Mouse (Mus musculus): ENCODE measurements around the gene Rab11fip5. TPM values are rescaled to one million over a fixed set of nuclear protein-coding genes. Genes with fewer than 3 reads are reported as not detected.

The Rab11fip5 gene
- polyA plus RNA-seq, 1 experiment from 2014 or later: 4.3 TPM

GRCm38 (mm10) chr6:85373066-85373860, 1.2 kb downstream of the Rab11fip5 start:
- no peak for DNase-seq (ENCODE audit: low spot score)

DNA sequence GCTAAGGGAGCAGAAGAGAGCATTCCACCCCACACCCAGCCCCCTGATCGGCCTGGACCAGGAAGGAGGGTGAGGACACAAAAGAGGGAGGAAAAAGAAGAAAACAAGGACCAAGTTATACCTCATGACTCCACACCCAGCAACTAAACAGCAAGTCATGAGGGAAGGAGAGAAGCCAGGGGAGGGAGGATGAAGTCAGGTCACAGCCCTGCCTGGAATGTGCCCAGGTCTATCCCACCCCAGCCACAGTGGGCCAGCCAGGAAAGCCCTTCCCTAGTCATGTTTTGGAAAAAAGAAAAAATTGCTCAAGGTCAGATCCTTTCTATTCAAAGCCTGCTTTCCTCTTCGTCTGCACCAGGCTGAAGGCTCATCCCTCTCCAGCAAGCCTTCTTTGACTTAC, 1.9 kb downstream of the Rab11fip5 start:
- DNase-seq (ENCODE audit: low spot score): no peak

- DNase-seq (ENCODE audit: low spot score): no peak
These were observed 2.5 kb downstream of the Rab11fip5 start for GRCm38 (mm10) chr6:85371859-85372405.

DNA sequence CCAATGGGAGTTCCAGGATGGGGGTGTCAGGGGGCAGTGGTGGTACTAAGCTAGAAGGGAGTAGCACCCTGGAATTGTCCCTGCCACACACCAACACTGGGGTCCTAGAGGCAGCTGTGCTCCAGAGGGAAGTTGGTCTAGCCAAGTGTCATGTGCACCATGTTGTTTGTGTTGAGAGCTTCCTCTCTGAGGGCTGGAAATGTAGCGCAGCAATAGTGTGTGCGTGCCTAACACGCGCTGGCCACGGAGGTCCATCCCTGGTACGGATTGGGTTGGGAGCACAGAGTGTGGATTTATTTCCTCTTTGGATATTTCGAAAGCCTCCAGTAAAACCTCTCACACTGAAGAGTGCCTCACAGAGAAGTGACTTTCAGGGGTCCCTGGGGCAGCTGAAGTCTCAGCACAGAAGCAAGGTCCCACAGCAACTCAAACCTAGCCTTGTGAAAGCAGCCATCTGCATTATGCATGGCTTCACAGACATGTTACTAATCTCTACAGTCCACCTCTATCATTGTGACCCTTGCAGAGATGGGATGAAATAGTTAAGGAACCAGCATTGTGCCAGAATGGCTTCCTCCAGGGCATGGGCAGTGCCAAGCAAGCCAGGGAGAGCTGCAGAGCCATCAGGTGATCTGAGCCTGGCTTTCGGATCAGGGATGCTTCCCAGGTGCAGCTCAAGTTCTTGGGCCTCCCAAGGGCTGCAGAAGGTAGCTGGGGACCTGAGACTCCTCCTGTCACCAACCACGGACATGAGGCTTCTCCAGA, 3.6 kb downstream of the Rab11fip5 start:
- DNase-seq (ENCODE audit: low spot score): no peak

DNA sequence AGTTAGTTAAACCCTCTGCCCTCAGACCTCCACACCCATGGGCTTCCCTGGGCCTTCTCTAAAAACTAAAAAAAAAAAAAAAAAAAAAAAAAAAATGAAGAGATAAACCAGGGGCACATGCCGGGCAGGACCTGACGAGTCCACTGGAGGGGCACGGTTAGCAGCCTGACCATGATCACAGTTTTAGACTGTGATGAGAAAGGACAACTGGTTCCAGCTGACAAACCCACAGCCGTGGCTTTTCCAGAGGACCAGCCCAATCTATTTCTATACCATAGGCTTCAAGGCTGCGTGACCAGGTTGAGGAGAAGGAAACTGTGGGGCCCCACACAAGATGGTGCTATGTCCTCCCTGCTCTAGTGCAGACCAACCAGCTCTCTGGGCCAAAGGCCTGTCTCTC, 4.4 kb downstream of the Rab11fip5 start:
- no peak for DNase-seq (ENCODE audit: low spot score)

DNA sequence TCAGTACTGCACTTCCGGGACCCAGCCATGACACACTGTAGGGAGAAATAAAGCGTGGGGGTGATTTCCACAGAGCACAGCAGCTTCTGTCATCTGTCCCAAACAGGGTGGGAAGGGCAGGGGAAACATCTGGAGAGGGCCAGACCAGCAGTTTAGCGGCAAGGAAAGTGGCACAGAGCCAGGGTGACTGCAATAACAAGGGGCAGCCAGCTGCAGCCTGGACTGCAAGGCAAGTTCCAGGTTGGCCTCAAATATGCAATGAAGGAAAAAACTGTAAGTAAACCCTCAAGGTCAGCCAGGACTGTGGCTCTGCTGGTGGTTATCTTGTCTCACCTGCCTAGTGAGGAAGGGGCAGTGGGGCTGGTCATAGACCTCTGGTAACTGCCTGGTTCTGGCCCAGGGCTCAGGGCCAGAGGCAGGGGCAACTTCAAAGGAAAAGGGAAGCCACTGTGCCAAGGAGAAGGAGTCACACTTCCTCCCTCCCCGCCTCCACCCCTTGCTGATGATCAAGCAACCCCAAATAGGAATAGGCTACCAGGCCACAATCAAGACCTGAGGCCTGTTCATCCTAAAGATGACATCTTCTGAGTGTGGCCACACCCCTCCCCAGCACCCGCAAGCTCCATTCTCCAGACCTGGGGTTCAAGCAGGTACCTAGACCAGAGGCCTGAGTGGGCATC, 5.1 kb downstream of the Rab11fip5 start:
- no peak for DNase-seq (ENCODE audit: low spot score)

GRCm38 (mm10) chr6:85368722-85369121, 5.7 kb downstream of the Rab11fip5 start:
- DNase-seq (ENCODE audit: low spot score): no peak

DNA sequence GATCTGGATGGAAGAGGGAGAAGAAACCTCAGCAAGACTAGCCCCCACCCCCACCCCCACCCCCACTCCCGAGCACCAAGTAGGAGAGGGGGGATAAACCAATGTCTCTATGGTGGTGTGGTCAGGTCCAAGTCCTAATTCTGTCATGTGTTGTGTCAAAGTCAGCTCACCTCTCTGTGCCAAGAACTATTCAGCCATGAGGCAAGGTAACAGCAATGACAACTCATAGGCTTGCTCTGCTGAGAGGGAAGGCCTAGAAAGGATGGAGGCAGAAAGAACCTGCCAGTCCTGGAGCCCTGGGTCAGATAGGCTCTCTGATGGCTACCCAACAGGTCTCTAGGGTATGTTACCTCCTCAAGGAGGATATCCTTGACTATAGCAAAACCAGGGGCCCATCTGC, 6.3 kb downstream of the Rab11fip5 start:
- DNase-seq (ENCODE audit: low spot score): no peak

- no peak for DNase-seq (ENCODE audit: low spot score)
These were observed 8.0 kb downstream of the Rab11fip5 start for GRCm38 (mm10) chr6:85366387-85366786.

- no peak for DNase-seq (ENCODE audit: low spot score)
These were observed 10.0 kb downstream of the Rab11fip5 start for GRCm38 (mm10) chr6:85364439-85364838.

DNA sequence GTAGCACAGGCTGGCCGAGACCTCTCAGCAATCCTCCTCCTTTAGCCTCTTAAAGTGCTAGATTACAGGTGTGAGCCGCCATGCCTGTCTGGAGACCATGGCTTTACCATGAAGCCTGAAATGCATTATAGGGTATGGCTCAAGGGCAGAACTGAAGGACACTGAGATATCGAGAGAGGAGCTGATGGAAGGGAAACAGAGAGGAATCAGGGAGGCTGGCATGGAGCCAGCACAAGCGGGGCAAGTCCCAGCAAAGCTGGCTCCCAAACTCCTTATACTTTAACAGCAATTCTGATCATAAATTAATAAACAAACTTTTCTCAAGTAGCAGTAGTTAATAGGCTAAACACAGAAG, 10.6 kb downstream of the Rab11fip5 start:
- DNase-seq (ENCODE audit: low spot score): no peak

DNA sequence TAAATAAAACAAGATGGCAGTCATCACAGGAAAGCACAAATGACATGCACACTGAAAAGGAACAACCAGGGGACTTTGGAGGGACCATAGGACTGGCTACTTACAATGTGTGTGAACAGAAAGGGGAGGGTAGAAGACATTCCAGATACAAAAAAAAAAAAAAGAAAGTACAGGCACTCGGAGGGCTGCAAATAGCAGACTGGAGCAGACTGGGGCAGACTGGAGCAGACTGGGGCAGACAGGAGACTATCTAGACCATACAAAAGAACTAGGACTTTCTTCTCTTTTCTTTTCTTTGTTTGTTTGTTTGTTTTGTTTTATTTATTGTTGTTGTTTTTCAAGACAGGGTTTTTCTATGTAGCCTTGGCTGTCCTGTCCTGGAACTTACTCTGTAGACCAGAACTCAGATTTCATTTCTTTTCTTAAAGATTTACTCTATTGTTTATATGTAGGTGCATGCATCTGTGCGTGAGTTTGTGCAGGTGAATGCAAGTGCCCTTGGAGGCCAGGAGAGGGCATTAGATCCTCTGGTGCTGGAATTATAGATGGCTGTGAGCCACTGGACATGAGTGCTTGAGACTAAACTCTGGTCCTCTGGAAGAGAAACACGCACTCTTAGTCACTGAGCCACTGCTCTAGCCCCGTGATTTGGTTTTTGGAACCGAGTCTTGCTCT, 11.1 kb downstream of the Rab11fip5 start:
- DNase-seq (ENCODE audit: low spot score): no peak

DNA sequence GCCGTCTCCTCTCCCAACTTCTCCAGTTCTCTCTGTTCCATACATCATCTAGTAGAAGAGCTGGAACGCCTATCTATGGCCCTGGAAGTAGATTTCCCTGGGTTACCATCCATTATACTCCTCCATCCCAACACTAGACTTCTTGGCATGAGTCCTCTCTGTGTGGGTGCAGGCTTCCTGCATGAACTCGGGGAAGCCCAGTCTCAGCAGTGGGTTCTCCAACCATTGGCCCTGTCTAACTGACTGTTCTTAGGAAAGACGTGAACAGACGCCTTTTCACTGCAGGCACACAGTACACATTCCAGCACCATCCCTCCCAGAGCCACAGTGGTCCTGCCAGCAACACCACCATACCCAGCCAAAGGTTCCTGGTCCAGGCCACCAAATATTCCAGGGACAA, 11.8 kb downstream of the Rab11fip5 start:
- DNase-seq (ENCODE audit: low spot score): no peak

- no peak for DNase-seq (ENCODE audit: low spot score)
These were observed 14.1 kb downstream of the Rab11fip5 start for GRCm38 (mm10) chr6:85360311-85360710.

DNA sequence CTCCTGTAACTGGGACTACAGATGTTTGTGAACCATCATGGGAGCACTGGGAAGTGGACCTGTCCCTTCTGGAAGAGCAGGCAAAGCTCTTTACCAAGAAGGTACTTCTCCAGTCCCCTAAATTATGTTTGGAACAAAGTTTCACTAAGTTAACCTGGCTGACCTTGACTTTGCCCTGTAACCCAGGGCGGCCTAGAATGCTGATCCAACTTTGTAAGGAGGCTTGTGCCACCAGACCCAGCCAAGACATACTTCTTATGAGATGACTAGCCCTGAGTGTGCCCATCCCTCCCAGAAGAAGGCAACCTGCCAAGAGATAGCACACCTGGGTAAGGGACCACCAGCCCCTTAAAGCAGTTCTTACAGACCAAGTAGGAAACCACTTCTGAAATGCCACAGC, 15.6 kb downstream of the Rab11fip5 start:
- no peak for DNase-seq (ENCODE audit: low spot score)

- DNase-seq (ENCODE audit: low spot score): no peak
These were observed 17.6 kb downstream of the Rab11fip5 start for GRCm38 (mm10) chr6:85356682-85357465.

DNA sequence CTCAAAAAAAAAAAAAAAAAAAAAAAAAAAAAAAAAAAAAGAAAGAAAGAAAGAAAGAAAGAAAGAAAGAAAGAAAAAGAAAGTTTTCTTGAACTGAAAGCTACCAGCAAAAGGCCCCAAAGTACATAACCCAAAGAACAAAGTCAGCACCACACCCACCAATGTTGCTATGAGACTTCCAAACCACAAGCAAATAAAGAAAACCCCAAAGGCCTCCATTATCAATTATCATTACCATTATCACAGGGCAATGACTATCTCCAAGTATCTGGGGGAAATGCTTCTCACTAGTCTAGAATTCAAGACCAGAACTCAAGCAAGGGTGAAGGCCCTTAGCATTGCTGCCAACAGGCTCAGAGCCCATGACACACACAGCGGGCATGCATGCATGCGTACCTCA, 18.7 kb downstream of the Rab11fip5 start:
- DNase-seq (ENCODE audit: low spot score): no peak

DNA sequence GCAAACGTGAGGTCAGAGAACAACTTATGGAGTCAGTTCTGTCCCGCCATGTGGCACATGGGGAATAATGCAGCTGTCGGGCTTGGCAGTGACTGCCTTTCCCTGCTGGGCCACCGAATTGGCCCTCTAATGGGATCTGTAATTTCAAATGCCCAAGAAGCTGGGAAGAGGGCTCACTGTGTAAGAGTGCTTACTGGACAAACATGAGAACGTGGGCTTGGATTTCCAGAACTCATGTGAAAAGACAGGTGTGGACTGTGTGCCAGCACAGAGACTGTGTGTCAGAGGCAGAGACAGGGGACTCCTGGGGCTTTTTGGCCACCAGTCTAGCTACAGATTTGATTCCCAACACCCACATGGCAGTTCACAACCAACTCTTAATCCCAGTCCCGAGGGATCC, 19.7 kb downstream of the Rab11fip5 start:
- no peak for DNase-seq (ENCODE audit: low spot score)

- no peak for DNase-seq (ENCODE audit: low spot score)
These were observed 20.7 kb downstream of the Rab11fip5 start for GRCm38 (mm10) chr6:85353706-85354105.

- no peak for DNase-seq (ENCODE audit: low spot score)
These were observed 24.3 kb downstream of the Rab11fip5 start for GRCm38 (mm10) chr6:85350157-85350556.

GRCm38 (mm10) chr6:85349246-85349645, 25.2 kb downstream of the Rab11fip5 start:
- no peak for DNase-seq (ENCODE audit: low spot score)
